Mouse (Mus musculus) intestine, embryonic 16.5 days (tissue): ENCODE measurements around the gene Ptprk. TPM values are rescaled to one million over a fixed set of nuclear protein-coding genes. Genes with fewer than 3 reads are reported as not detected.

Experiments used
- ATAC-seq: fragments of 200-750 bp; cut with Nextera tagmentation; 2 replicates; pipeline ENCODE4 v1.8.0; 2017; ENCODE audit warnings: moderate TSS enrichment, moderate library complexity
- H3K27ac ChIP-seq: fragments of 300-500 bp; sonication (generic); 2 replicates; pipeline ENCODE4 v1.5.1; 2014; ENCODE audit warnings: mild to moderate bottlenecking, low read length
- H3K27me3 ChIP-seq: fragments of 300-500 bp; sonication (generic); replicated peaks from 2 replicates; pipeline ENCODE4 v1.6.1; 2014; ENCODE audit warnings: low read length, control low read depth, mixed read lengths; ENCODE audit not compliant: control insufficient read depth, insufficient read depth
- H3K36me3 ChIP-seq: fragments of 300-500 bp; sonication (generic); 2 replicates; pipeline ENCODE4 v1.6.1; 2014; ENCODE audit warnings: low read length, control low read depth; ENCODE audit not compliant: control insufficient read depth, insufficient read depth
- H3K4me1 ChIP-seq: fragments of 300-500 bp; sonication (generic); 2 replicates; pipeline ENCODE4 v1.6.1; 2014; ENCODE audit warnings: low read length, control low read depth, mixed read lengths; ENCODE audit not compliant: control insufficient read depth, insufficient read depth
- H3K4me2 ChIP-seq: fragments of 300-500 bp; sonication (generic); 2 replicates; pipeline ENCODE4 v1.6.1; 2014; ENCODE audit warnings: low read depth, low read length, control low read depth
- H3K4me3 ChIP-seq: fragments of 300-500 bp; sonication (generic); 2 replicates; pipeline ENCODE4 v1.5.1; 2014; ENCODE audit warnings: mild to moderate bottlenecking, low read length
- H3K9ac ChIP-seq: fragments of 300-500 bp; sonication (generic); 2 replicates; pipeline ENCODE4 v1.6.1; 2014; ENCODE audit warnings: low read depth, low read length
- H3K9me3 ChIP-seq: fragments of 300-500 bp; sonication (generic); 2 replicates; pipeline ENCODE4 v1.6.1; 2016; ENCODE audit warnings: low read length, control low read depth; ENCODE audit not compliant: control insufficient read depth
- WGBS: fragments of 180-500 bp; shearing (Covaris S2); extraction: QIAGEN DNeasy Blood & Tissue Kit; methylation state at CpG from one replicate; pipeline ENCODE4 v1.1.7; 2014; 5-methylcytosine and 5-hydroxymethylcytosine counted together
- polyA plus RNA-seq: library from polyadenylated mRNA; unstranded; fragments of >200 nt; fragmentation: Nextera tagmentation; extraction: Ambion mirVana; gene quantifications from 2 replicates; pipeline ENCODE4 v1.2.1, GENCODE M21; 2015

Gene Ptprk
- polyA plus RNA-seq, 1 experiment from 2014 or later = 34.6 TPM

DNA sequence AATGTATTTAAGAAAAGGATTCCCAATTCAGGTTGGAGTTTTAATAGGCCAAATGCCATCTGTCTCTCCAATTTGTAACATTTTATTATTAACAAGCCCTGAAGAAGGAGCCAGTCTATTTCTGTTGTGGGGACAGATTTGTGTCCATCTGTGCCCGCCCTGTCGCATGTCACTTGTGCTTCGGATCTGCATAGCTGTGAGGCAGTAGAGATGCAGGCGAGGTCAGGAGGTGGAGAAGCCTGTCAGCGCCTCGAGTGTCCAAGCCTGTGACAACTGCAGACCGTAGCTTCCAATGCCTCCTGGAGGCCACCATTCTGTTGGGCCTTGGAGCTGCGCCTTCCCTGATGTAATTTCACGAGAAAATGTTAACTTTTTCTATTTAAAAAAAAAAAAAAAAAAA, 417.6 kb downstream of the Ptprk start:
- Histone ChIP-seq H3K4me1 (no peaks in the 10 kb centered on the region), H3K4me3 (no peak overlapping the region), H3K9ac (no peak overlapping the region), H3K4me2 (no peak overlapping the region), H3K36me3 (no peaks in the 10 kb centered on the region), H3K27me3 (no peaks in the 10 kb centered on the region), H3K9me3 (no peaks in the 10 kb centered on the region), H3K27ac (no peak overlapping the region)
- no peak for ATAC-seq
- WGBS = 72% methylated on average over 9 of the region's 9 CpGs

DNA sequence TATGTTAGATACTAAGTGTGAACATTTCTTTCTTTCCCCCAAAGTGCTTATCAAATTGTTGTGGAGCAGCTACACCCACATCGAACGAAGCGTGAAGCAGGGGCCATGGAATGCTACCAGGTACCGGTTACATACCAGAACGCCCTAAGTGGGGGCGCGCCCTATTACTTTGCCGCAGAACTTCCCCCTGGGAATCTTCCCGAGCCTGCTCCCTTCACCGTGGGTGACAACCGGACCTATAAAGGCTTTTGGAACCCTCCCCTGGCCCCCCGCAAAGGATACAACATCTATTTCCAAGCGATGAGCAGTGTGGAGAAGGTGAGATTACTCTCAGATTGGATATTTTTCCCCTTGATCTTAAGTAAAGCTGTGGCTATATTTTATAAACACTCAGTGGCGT, 418.2 kb downstream of the Ptprk start:
- H3K4me2 ChIP-seq = no peak overlapping the region
- no peak overlapping the region for H3K27ac ChIP-seq
- H3K9me3 ChIP-seq = no peaks in the 10 kb centered on the region
- 49% methylated on average over 14 of the region's 14 CpGs for WGBS
- no peaks in the 10 kb centered on the region for H3K27me3 ChIP-seq
- H3K4me1 ChIP-seq = no peaks in the 10 kb centered on the region
- ATAC-seq = no peak
- no peaks in the 10 kb centered on the region for H3K36me3 ChIP-seq
- H3K4me3 ChIP-seq = no peak overlapping the region
- no peak overlapping the region for H3K9ac ChIP-seq

DNA sequence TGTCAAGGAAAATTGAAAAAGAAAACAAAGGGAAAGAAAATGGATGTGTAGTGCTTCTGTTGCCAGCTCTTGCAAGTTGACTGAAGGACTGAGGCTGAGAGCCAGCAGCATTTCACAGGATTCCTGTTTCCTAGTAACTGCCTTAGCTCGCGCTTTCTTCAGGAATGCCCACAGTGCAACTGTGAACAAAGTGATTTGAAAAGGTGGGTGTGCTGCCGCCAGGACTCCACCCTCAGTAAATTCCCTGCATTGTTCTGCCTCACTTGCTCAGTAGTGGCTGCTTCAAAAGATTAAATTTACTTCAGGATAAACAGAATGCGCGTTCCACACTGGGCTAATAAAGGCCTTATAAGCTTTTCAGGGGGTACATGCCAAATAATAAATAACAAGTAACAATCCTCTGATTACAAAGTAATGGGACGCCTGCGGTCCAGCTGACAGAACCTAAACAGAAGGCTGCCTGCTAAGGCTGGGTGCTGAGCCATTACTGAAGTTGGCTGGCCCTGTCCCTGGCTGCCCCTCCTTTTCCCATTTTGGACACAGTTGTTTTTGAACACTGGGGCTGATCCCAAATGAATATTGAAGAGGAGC, 418.7 kb downstream of the Ptprk start:
- Histone ChIP-seq H3K4me1 (no peaks in the 10 kb centered on the region), H3K4me2 (no peak overlapping the region), H3K27ac (no peak overlapping the region), H3K36me3 (no peaks in the 10 kb centered on the region), H3K9me3 (no peaks in the 10 kb centered on the region), H3K4me3 (no peak overlapping the region), H3K27me3 (no peaks in the 10 kb centered on the region), H3K9ac (no peak overlapping the region)
- 50% methylated on average over 7 of the region's 7 CpGs for WGBS
- no peak for ATAC-seq

DNA sequence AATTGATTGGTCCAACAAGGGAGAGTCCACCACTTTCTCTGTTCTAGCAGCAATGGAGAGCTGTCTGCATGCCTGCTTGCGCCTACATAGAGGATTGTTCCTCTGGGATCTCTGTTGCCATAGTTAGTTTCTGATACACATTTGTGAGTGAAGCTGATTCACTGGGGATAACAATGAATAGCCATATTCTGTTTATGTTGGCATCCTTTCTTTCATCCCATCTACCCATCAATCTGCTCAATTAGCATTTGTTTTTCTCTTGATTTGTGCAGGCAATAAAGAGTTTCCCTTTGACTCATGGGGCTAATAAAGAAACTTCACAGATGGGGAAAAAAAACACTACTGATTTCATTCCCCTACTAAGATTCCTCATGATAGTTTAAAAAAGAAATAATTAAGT, 423.2 kb downstream of the Ptprk start:
- ATAC-seq = no peak
- no peaks in the 10 kb centered on the region for H3K4me1 ChIP-seq
- 91% methylated on average over 1 of the region's 1 CpGs for WGBS
- no peak overlapping the region for H3K4me2 ChIP-seq
- H3K9ac ChIP-seq = no peak overlapping the region
- H3K27ac ChIP-seq = no peak overlapping the region
- no peaks in the 10 kb centered on the region for H3K27me3 ChIP-seq
- H3K36me3 ChIP-seq = no peaks in the 10 kb centered on the region
- H3K9me3 ChIP-seq = no peaks in the 10 kb centered on the region
- H3K4me3 ChIP-seq = no peak overlapping the region

DNA sequence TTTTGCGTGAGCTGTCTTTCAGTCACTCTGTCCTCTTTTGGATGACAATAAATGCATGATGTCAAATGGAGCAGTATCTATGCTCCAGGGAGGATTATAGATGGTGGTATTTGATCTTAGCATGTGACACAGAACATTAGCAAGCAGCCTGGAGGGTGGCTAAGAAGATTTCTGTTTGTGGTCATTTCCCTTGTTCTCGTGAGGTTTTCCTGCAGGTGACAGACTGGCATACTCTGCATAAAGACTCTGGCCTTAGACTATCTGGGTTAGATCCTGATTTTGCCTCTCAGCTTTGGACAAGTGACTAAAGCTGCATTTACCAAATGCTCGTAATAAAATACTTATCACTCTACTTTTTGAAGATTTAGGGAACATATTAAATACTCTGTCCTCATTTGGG, 423.9 kb downstream of the Ptprk start:
- 94% methylated on average over 3 of the region's 3 CpGs for WGBS
- Histone ChIP-seq H3K4me2 (no peak overlapping the region), H3K36me3 (no peaks in the 10 kb centered on the region), H3K9ac (no peak overlapping the region), H3K4me3 (no peak overlapping the region), H3K27ac (no peak overlapping the region), H3K27me3 (no peaks in the 10 kb centered on the region), H3K4me1 (no peaks in the 10 kb centered on the region), H3K9me3 (no peaks in the 10 kb centered on the region)
- no peak for ATAC-seq

DNA sequence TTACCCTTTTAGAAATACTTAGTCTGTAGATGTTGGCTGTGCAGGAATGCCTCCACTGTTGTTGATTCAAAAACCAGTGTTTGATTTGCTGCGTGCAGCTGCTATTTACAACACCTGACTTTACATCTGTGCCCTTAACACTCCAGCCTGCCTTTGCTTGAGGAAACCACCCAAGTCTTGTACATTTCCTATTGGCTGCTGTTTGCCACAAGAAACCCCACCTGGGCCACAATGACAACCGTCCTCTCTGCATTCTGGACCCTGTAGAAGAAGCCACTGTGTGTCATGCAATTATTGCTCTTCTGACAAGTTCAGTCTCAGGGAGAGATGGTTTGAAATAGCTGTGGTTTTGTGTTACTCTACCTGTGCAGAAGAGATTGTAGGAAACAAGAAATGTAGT, 439.0 kb downstream of the Ptprk start:
- Histone ChIP-seq H3K4me1 (no peaks in the 10 kb centered on the region), H3K4me2 (no peak overlapping the region), H3K4me3 (no peak overlapping the region), H3K36me3 (no peaks in the 10 kb centered on the region), H3K9me3 (no peaks in the 10 kb centered on the region), H3K27me3 (no peaks in the 10 kb centered on the region), H3K27ac (no peak overlapping the region), H3K9ac (no peak overlapping the region)
- 73% methylated on average over 2 of the region's 2 CpGs for WGBS
- no peak for ATAC-seq

DNA sequence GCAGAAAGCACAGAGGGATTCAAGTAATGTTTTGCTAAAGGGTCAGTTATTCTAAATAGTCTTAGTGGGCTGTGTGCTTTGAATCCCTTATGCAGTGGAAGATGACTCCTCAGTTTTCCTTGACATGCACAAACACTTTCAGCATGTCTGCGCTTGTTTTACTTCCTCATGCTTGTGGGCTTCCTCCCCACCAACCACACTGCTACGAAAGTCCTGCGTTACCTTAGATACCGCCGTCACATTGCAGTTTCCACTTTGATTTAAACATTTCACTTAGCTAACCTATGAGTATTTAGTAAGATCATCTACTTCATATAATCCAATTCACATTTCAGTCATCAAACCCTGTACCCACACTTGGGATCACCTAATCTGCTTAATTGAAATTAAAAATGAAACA, 441.5 kb downstream of the Ptprk start:
- Histone ChIP-seq H3K9me3 (no peaks in the 10 kb centered on the region), H3K27ac (no peak overlapping the region), H3K36me3 (no peaks in the 10 kb centered on the region), H3K9ac (no peak overlapping the region), H3K27me3 (no peaks in the 10 kb centered on the region), H3K4me1 (no peaks in the 10 kb centered on the region), H3K4me2 (no peak overlapping the region), H3K4me3 (no peak overlapping the region)
- WGBS = 87% methylated on average over 5 of the region's 5 CpGs
- ATAC-seq = no peak

DNA sequence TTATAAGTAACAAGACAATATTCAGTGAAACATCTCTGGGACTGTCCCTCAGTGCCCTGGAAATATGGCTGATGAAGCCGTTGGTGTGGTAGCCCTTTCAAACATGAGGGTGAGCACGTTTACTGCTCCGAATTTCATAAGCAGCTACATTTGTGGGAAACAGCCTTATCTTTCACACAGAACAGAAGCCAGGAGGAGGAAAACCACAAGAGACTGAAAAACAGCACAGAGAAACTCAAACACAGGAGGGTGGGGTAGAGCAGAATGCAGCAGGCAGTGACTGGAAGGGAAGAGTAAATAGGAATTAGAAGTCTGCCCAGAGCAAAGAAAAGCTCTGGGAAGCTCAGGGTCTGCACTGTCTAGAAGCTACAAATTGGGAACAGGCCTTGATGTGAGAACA, 443.7 kb downstream of the Ptprk start:
- no peaks in the 10 kb centered on the region for H3K36me3 ChIP-seq
- no peaks in the 10 kb centered on the region for H3K27me3 ChIP-seq
- H3K9ac ChIP-seq = no peak overlapping the region
- whole genome bisulfite sequencing = 85% methylated on average over 3 of the region's 3 CpGs
- H3K27ac ChIP-seq = no peak overlapping the region
- no peak overlapping the region for H3K4me3 ChIP-seq
- ATAC-seq = no peak
- H3K9me3 ChIP-seq = no peaks in the 10 kb centered on the region
- H3K4me1 ChIP-seq = no peaks in the 10 kb centered on the region
- H3K4me2 ChIP-seq = no peak overlapping the region

DNA sequence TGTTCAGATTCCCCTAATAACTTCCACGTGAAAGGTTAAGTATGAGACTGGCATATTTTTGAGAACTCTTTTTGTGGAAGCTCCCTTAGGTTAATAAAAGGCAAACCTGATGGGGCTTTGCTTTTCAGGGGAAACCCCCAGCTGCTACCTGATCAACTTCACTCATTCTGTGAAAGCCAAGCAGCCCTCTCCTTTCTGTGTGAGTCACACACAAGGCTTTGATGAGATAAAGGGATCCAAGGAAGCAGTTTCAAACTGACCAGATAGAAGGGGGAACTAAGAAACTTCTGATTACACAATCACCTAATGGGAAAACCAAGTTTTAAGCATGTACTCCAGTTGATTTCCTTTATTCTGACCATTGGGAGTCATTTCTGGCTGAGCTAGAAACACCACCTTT, 445.2 kb downstream of the Ptprk start:
- Histone ChIP-seq H3K9ac (no peak overlapping the region), H3K27ac (no peak overlapping the region), H3K36me3 (no peaks in the 10 kb centered on the region), H3K4me2 (no peak overlapping the region), H3K4me3 (no peak overlapping the region), H3K9me3 (no peaks in the 10 kb centered on the region), H3K27me3 (no peaks in the 10 kb centered on the region), H3K4me1 (no peaks in the 10 kb centered on the region)
- 77% methylated on average over 1 of the region's 1 CpGs for WGBS
- no peak for ATAC-seq

DNA sequence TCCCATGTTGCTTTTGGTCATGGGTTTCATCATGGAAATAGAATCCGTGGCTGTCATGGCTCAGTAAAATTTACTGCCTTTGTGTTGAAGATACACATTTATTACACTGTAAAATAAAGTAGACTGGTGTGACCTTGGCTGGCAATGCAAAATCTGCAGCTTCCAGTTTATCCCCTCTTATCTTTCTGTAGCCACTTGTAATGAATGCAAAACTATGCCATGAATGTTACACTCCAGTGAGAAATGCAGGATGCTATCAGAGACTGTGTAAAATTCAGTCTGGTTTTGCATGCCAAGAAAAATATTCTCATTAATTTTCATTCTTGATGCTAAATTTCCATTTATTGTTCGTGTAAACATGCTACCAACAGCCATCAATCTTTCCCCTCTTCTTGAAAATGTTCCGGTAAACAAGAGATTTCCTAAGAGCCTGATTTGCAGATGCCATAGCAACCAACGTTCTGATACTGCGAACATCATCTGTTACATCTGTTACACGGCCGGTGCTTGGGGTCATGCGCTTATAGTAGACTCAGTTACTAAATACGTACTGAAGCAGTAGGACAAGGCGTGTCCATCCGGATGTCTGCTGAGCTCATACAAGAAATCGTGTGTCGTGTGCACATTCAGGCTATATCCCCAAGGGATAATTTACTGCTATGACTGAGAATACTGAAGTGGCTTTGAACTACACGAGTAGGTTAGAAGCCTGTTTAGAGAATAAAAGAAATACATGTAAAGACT, 449.5 kb downstream of the Ptprk start:
- no peak overlapping the region for H3K4me2 ChIP-seq
- no peaks in the 10 kb centered on the region for H3K4me1 ChIP-seq
- no peak overlapping the region for H3K4me3 ChIP-seq
- 61% methylated on average over 14 of the region's 14 CpGs for WGBS
- no peaks in the 10 kb centered on the region for H3K27me3 ChIP-seq
- H3K27ac ChIP-seq = no peak overlapping the region
- ATAC-seq = no peak
- H3K9ac ChIP-seq = no peak overlapping the region
- H3K9me3 ChIP-seq = no peaks in the 10 kb centered on the region
- no peaks in the 10 kb centered on the region for H3K36me3 ChIP-seq
